Mouse (Mus musculus) G1E (cell line): ENCODE data around the gene Ube2u.

Source experiments
- CTCF ChIP-seq: IDR thresholded peaks from 2 replicates; pipeline ENCODE4 v1.5.1; 2012; ENCODE audit warnings: low read depth, low read length, inconsistent platforms, mixed read lengths
- GATA1 ChIP-seq: IDR thresholded peaks from 2 replicates; pipeline ENCODE4 v1.6.1; 2012; ENCODE audit warnings: borderline replicate concordance, low read length, inconsistent platforms, mixed read lengths
- GATA2 ChIP-seq: IDR thresholded peaks from 2 replicates; pipeline ENCODE4 v1.6.1; 2012; ENCODE audit warnings: low read depth, low read length, inconsistent platforms, borderline replicate concordance
- POLR2AphosphoS5 ChIP-seq: IDR thresholded peaks from 2 replicates; pipeline ENCODE4 v1.6.1; 2012; ENCODE audit warnings: low read depth, low read length, inconsistent platforms; ENCODE audit not compliant: insufficient replicate concordance
- TAL1 ChIP-seq: conservative IDR thresholded peaks from 2 replicates; pipeline ENCODE4 v1.6.1; 2012; ENCODE audit warnings: low read depth, low read length, inconsistent platforms, mixed read lengths

GRCm38 (mm10) chr4:100553296-100553695 lies 74.6 kb downstream of the Ube2u start:
- TF ChIP-seq TAL1 (no peak), CTCF (no peak), GATA1 (no peak), POLR2AphosphoS5 (no peak), GATA2 (no peak)
